Mouse (Mus musculus): Measurements from ENCODE around the gene Gpsm1.

DNA sequence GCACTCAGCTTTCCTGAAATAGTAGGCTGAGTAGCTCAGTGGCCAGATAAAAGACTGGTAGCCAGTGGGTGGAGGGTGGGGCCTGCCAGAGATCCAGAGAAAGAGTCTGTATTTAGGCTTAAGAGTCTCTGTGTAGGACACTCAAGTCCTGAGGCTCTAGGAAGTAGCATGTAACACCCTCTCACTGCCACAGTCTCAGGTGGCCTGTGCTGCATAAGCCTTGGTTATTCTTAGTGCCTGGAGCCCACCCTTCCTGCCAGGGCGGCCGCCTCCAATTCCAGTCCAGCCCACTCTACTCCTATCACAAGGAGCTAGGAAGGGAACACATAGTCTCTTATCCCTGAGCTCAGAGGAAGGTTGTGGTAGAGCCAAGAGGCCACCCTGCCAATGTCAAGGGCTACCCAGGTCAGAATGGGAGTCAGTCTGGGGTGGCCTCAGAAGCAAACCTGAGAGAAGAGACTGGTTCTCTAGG is 26.2 kb downstream of the Gpsm1 start:
- TF ChIP-seq GATA1 (IDR thresholded peaks at IDR 0.05; ENCODE audit: borderline replicate concordance, low read length): no peak
- TF ChIP-seq FLI1 (IDR thresholded peaks at IDR 0.05; ENCODE audit: low read length): no peak
